Mouse (Mus musculus): ENCODE data around the gene Fndc3b.

GRCm38 (mm10) chr3:27439704-27440103 is 271.4 kb downstream of the Fndc3b start:
- no peak for TF ChIP-seq CTCF (IDR thresholded peaks at IDR 0.05; ENCODE audit: low read depth)
- TF ChIP-seq EP300 (IDR thresholded peaks at IDR 0.05; ENCODE audit: low read depth), result no peak
